Mouse (Mus musculus): ENCODE data around the gene Gpat3.

GRCm38 (mm10) chr5:100877021-100877420 is 31.5 kb downstream of the Gpat3 start:
- TF ChIP-seq POLR2A (IDR thresholded peaks at IDR 0.05; ENCODE audit: extremely low read depth, insufficient read depth, low read length), result no peak
- TF ChIP-seq CTCF (IDR thresholded peaks at IDR 0.05; ENCODE audit: low read depth, low read length), result no peak
